Mouse (Mus musculus) neural tube, embryonic 11.5 days (tissue): Measurements from ENCODE around the gene Map4k3. TPM values are rescaled to one million over a fixed set of nuclear protein-coding genes. Genes with fewer than 3 reads are reported as not detected.
"Not testable (repeated sequence)": the region's sequence is repeated elsewhere in the genome, so short reads cannot be mapped to it uniquely, and the experiment has no call there.

ENCODE experiments used
- ATAC-seq: fragments of 200-750 bp; cut with Nextera tagmentation; 2 replicates; pipeline ENCODE4 v1.8.0; 2017; ENCODE audit warnings: moderate number of reproducible peaks, mild to moderate bottlenecking, moderate TSS enrichment, moderate library complexity; ENCODE audit not compliant: insufficient read depth, low FRiP score, low TSS enrichment
- DNase-seq: peaks from one replicate; pipeline ENCODE4 v3.0.0-alpha.2; 2015; ENCODE audit warnings: low spot score
- H3K27ac ChIP-seq: fragments of 300-500 bp; sonication (generic); 2 replicates; pipeline ENCODE4 v1.5.1; 2014; ENCODE audit warnings: low read depth, mild to moderate bottlenecking, low read length
- H3K27me3 ChIP-seq: fragments of 300-500 bp; sonication (generic); 2 replicates; pipeline ENCODE4 v1.6.1; 2014; ENCODE audit warnings: mild to moderate bottlenecking, low read length, mixed read lengths; ENCODE audit not compliant: control insufficient read depth, insufficient read depth
- H3K36me3 ChIP-seq: fragments of 300-500 bp; sonication (generic); 2 replicates; pipeline ENCODE4 v1.6.1; 2014; ENCODE audit warnings: mild to moderate bottlenecking, low read length, moderate library complexity, mixed read lengths; ENCODE audit not compliant: control insufficient read depth, insufficient read depth
- H3K4me1 ChIP-seq: fragments of 300-500 bp; sonication (generic); 2 replicates; pipeline ENCODE4 v1.6.1; 2014; ENCODE audit warnings: low read length, mixed read lengths; ENCODE audit not compliant: control insufficient read depth, insufficient read depth
- H3K4me2 ChIP-seq: fragments of 300-500 bp; sonication (generic); 2 replicates; pipeline ENCODE4 v1.6.1; 2014; ENCODE audit warnings: low read depth, mild to moderate bottlenecking, moderate library complexity
- H3K4me3 ChIP-seq: fragments of 300-500 bp; sonication (generic); 2 replicates; pipeline ENCODE4 v1.5.1; 2014; ENCODE audit warnings: low read depth, low read length
- H3K9ac ChIP-seq: fragments of 300-500 bp; sonication (generic); 2 replicates; pipeline ENCODE4 v1.6.1; 2014; ENCODE audit warnings: mild to moderate bottlenecking, low read length
- H3K9me3 ChIP-seq: fragments of 300-500 bp; sonication (generic); 2 replicates; pipeline ENCODE4 v1.6.1; 2016; ENCODE audit warnings: low read length; ENCODE audit not compliant: control insufficient read depth
- WGBS: fragments of 180-500 bp; shearing (Covaris S2); extraction: QIAGEN DNeasy Blood & Tissue Kit; methylation state at CpG from one replicate; pipeline ENCODE4 v1.1.7; 2014; 5-methylcytosine and 5-hydroxymethylcytosine counted together
- polyA plus RNA-seq: library from polyadenylated mRNA; unstranded; fragments of >200 nt; fragmentation: Nextera tagmentation; extraction: Ambion mirVana; gene quantifications from 2 replicates; pipeline ENCODE4 v1.2.1, GENCODE M21; 2014

Map4k3 gene
- polyA plus RNA-seq, 1 experiment from 2014 or later, result 31.8 TPM

DNA sequence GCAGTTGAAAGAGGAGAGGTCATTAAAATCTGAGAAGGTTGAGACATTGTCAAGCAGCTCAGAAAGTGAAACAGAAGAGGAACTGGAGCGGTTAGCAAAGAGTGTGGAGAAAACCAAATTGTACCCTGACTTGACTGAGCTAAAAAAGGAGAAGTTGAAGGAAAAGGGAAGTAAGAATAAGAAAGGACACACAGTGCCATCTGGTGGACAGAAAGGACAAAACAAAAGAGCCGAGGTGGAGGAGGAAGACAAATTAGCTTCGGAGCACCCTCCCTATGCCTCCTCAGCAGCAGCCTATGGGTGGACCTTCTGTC lies 163.7 kb downstream of the Map4k3 start:
- H3K4me1 ChIP-seq, result no peaks in the 10 kb centered on the region
- no peak overlapping the region for H3K4me2 ChIP-seq
- no peaks in the 10 kb centered on the region for H3K27me3 ChIP-seq
- no peak overlapping the region for H3K27ac ChIP-seq
- ATAC-seq (no peak), DNase-seq (no peak)
- no peaks in the 10 kb centered on the region for H3K9me3 ChIP-seq
- WGBS, result 81% methylated on average over 3 of the region's 3 CpGs
- no peaks in the 10 kb centered on the region for H3K36me3 ChIP-seq
- no peak overlapping the region for H3K4me3 ChIP-seq
- H3K9ac ChIP-seq, result no peak overlapping the region

GRCm38 (mm10) chr17:80563762-80564610 lies 164.3 kb downstream of the Map4k3 start:
- H3K4me2 ChIP-seq, H3K4me3 ChIP-seq, H3K36me3 ChIP-seq, H3K27ac ChIP-seq, DNase-seq, H3K4me1 ChIP-seq, ATAC-seq, H3K9ac ChIP-seq, H3K27me3 ChIP-seq, H3K9me3 ChIP-seq: not testable (repeated sequence)
- WGBS, result 94% methylated on average over 27 of the region's 27 CpGs

- no peak overlapping the region for H3K4me3 ChIP-seq
- ATAC-seq (no peak), DNase-seq (no peak)
- no peak overlapping the region for H3K27ac ChIP-seq
- H3K4me1 ChIP-seq, result no peaks in the 10 kb centered on the region
- H3K4me2 ChIP-seq, result no peak overlapping the region
- H3K9me3 ChIP-seq, result no peaks in the 10 kb centered on the region
- no peaks in the 10 kb centered on the region for H3K36me3 ChIP-seq
- 71% methylated on average over 5 of the region's 5 CpGs for WGBS
- H3K27me3 ChIP-seq, result no peaks in the 10 kb centered on the region
- H3K9ac ChIP-seq, result no peak overlapping the region
Observed at GRCm38 (mm10) chr17:80562792-80563191, 165.5 kb downstream of the Map4k3 start.

DNA sequence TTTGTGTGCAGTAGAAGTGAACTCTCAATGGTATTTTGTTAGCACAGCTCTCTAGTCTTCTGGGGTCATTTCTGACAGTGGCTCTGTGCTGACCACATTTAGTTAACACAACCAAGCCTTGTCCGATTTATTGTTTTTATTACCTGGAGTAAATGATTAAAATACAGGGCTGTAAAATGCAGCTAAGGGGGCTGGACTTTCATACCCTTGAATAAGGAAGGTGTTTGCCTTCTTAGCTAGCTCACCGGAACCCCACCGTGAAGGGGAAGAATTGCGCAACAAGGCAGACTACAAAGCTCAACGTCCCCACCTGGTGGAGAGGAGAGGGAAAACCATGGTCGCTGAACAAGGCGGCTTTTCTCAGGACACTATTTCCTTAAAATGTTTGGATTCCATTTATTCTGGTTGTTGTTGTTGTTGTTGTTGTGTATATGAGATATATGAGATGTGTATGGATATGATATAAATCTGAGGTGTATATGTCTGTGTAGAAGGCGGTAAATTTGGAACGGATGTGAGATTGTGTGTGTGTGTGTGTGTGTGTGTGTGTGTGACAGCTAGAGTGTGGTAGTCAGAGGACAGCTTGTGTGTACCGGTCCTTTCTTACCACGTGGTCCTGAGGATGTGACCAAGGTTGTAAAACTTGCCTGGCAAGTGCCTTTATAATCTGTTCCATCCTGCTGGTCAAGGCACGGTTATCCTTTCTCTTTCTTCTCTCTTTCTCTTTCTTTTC lies 167.4 kb downstream of the Map4k3 start:
- no peaks in the 10 kb centered on the region for H3K9me3 ChIP-seq
- H3K27ac ChIP-seq, result no peak overlapping the region
- H3K9ac ChIP-seq, result no peak overlapping the region
- no peak overlapping the region for H3K4me3 ChIP-seq
- no peak overlapping the region for H3K4me2 ChIP-seq
- 25% methylated on average over 12 of the region's 12 CpGs for WGBS
- H3K36me3 ChIP-seq, result no peaks in the 10 kb centered on the region
- H3K4me1 ChIP-seq, result no peaks in the 10 kb centered on the region
- ATAC-seq (no peak), DNase-seq (peak; percentile 74)
- H3K27me3 ChIP-seq, result no peaks in the 10 kb centered on the region

- no peaks in the 10 kb centered on the region for H3K36me3 ChIP-seq
- no peaks in the 10 kb centered on the region for H3K27me3 ChIP-seq
- no peak overlapping the region for H3K9ac ChIP-seq
- H3K4me3 ChIP-seq, result no peak overlapping the region
- H3K4me2 ChIP-seq, result no peak overlapping the region
- WGBS, result 89% methylated on average over 4 of the region's 4 CpGs
- no peaks in the 10 kb centered on the region for H3K4me1 ChIP-seq
- no peaks in the 10 kb centered on the region for H3K9me3 ChIP-seq
- no peak for ATAC-seq
- DNase-seq, result no peak
- H3K27ac ChIP-seq, result no peak overlapping the region
Observed at GRCm38 (mm10) chr17:80559745-80560144, 168.5 kb downstream of the Map4k3 start.

DNA sequence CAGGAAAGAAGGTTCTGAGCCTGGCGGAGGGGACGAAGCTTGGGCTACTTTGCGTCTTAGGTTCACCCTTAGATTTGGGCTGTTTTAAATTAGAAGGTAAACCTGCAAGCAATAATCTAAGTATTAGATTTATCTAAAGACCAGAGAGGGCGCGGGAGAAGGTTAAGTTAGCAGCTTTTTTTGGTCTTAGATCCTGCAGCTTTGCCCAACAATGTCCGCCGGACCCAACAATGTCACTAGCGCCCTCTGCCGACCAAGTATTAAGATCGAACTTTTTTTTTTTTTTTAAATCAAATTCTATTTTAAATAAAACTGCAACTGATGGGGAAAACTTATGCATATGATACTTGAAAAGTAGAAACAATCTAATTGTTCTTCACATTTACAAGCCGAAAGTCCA lies 169.2 kb downstream of the Map4k3 start:
- no peaks in the 10 kb centered on the region for H3K9me3 ChIP-seq
- H3K27ac ChIP-seq, result no peak overlapping the region
- no peak overlapping the region for H3K4me3 ChIP-seq
- H3K27me3 ChIP-seq, result no peaks in the 10 kb centered on the region
- 45% methylated on average over 11 of the region's 11 CpGs for WGBS
- no peaks in the 10 kb centered on the region for H3K4me1 ChIP-seq
- no peak overlapping the region for H3K4me2 ChIP-seq
- DNase-seq (peak; percentile 54), ATAC-seq (no peak)
- no peak overlapping the region for H3K9ac ChIP-seq
- no peaks in the 10 kb centered on the region for H3K36me3 ChIP-seq

DNA sequence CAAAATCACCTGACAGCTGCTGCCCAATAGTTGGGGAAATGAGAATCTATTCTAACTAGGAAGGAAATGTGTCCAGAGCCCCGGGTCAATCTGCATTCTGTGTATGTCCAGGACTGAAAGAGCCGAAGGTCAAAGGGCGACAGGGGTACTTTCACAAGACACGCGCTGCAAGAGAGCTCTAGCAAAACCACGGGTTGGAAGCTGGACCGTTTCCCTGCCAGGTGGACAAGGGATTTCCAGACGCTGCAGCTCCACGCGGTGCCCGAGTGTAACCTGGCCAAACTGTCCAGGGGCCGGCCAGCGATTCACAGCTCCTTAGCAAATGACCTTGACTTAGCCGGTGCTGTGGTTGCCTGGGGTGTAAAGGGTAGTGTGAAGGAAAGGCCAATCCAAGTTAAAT lies 169.7 kb downstream of the Map4k3 start:
- no peaks in the 10 kb centered on the region for H3K9me3 ChIP-seq
- no peak overlapping the region for H3K4me2 ChIP-seq
- H3K9ac ChIP-seq, result no peak overlapping the region
- DNase-seq, result no peak
- no peaks in the 10 kb centered on the region for H3K27me3 ChIP-seq
- H3K4me1 ChIP-seq, result no peaks in the 10 kb centered on the region
- no peak overlapping the region for H3K27ac ChIP-seq
- H3K4me3 ChIP-seq, result no peak overlapping the region
- no peak for ATAC-seq
- WGBS, result 80% methylated on average over 14 of the region's 14 CpGs
- no peaks in the 10 kb centered on the region for H3K36me3 ChIP-seq

- H3K4me2 ChIP-seq, result no peak overlapping the region
- no peaks in the 10 kb centered on the region for H3K9me3 ChIP-seq
- H3K27ac ChIP-seq, result no peak overlapping the region
- H3K4me1 ChIP-seq, result no peaks in the 10 kb centered on the region
- ATAC-seq (no peak), DNase-seq (no peak)
- no peak overlapping the region for H3K4me3 ChIP-seq
- over 99% methylated on average over 5 of the region's 5 CpGs for WGBS
- no peak overlapping the region for H3K9ac ChIP-seq
- no peaks in the 10 kb centered on the region for H3K36me3 ChIP-seq
- no peaks in the 10 kb centered on the region for H3K27me3 ChIP-seq
Observed at GRCm38 (mm10) chr17:80557461-80557860, 170.8 kb downstream of the Map4k3 start.
